Mouse (Mus musculus) small intestine, adult 2 months (tissue): ENCODE measurements at regions not wholly inside any gene's neighbourhood (a gene's known extent, or its start where the extent isn't known, plus 50 kb on each side); places are given as distances from the start of the nearest gene placed in this dataset.

ENCODE experiments used
- H3K27ac ChIP-seq: fragments of 200-500 bp; 2 replicates; pipeline ENCODE4 v1.5.1; 2012; ENCODE audit warnings: low read depth, low read length, control low read depth, inconsistent platforms; ENCODE audit not compliant: insufficient read depth
- H3K27me3 ChIP-seq: fragments of 200-500 bp; 2 replicates; pipeline ENCODE4 v1.6.1; 2012; ENCODE audit warnings: mild to moderate bottlenecking, moderate library complexity, low read length, inconsistent platforms; ENCODE audit not compliant: control insufficient read depth, insufficient read depth
- H3K36me3 ChIP-seq: fragments of 200-500 bp; 2 replicates; pipeline ENCODE4 v1.6.1; 2012; ENCODE audit warnings: mild to moderate bottlenecking, low read length, control low read depth, inconsistent platforms; ENCODE audit not compliant: control insufficient read depth, insufficient read depth
- H3K4me1 ChIP-seq: fragments of 200-500 bp; 2 replicates; pipeline ENCODE4 v1.6.1; 2012; ENCODE audit warnings: low read length, inconsistent platforms, mixed read lengths; ENCODE audit not compliant: control insufficient read depth, insufficient read depth, insufficient read length
- H3K4me3 ChIP-seq: fragments of 200-500 bp; 2 replicates; pipeline ENCODE4 v1.5.1; 2012; ENCODE audit warnings: low read depth, mild to moderate bottlenecking, control low read depth, inconsistent platforms, low read length, moderate library complexity
- CTCF ChIP-seq: fragments of 200-500 bp; IDR thresholded peaks from 2 replicates; pipeline ENCODE4 v1.5.1; 2012; ENCODE audit warnings: low read depth, mild to moderate bottlenecking, control low read depth, inconsistent platforms, low read length, moderate library complexity, mixed read lengths; ENCODE audit not compliant: insufficient replicate concordance, insufficient read length; ENCODE audit errors: extremely low read depth
- POLR2A ChIP-seq: fragments of 200-500 bp; IDR thresholded peaks from 2 replicates; pipeline ENCODE4 v1.6.1; 2012; ENCODE audit warnings: low read depth, mild to moderate bottlenecking, control low read depth, inconsistent platforms, low read length, moderate library complexity
- WGBS: fragments of 180-500 bp; shearing (Covaris S2); methylation state at CpG from one replicate; pipeline ENCODE4 v1.1.7; 2018; 5-methylcytosine and 5-hydroxymethylcytosine counted together

GRCm38 (mm10) chr6:140299653-140300052, 124.2 kb upstream of the Plekha5 start:
- H3K36me3 ChIP-seq = no peaks in the 10 kb centered on the region
- WGBS = 69% methylated on average over 7 of the region's 7 CpGs
- H3K27ac ChIP-seq = no peak overlapping the region
- H3K4me3 ChIP-seq = no peak overlapping the region
- H3K27me3 ChIP-seq = no peaks in the 10 kb centered on the region
- peaks cover 4% of the 10 kb centered on the region for H3K4me1 ChIP-seq
- TF ChIP-seq POLR2A (no peak), CTCF (no peak)

- Histone ChIP-seq H3K4me3 (no peak overlapping the region), H3K27me3 (no peaks in the 10 kb centered on the region), H3K36me3 (no peaks in the 10 kb centered on the region), H3K27ac (no peak overlapping the region), H3K4me1 (peaks cover 4% of the 10 kb centered on the region)
- WGBS = 77% methylated on average over 14 of the region's 14 CpGs
- TF ChIP-seq POLR2A = no peak
- TF ChIP-seq CTCF = no peak
These were observed 125.8 kb upstream of the Plekha5 start for GRCm38 (mm10) chr6:140297969-140298554.

GRCm38 (mm10) chr6:140297561-140297960, 126.3 kb upstream of the Plekha5 start:
- H3K36me3 ChIP-seq = no peaks in the 10 kb centered on the region
- H3K27me3 ChIP-seq = no peaks in the 10 kb centered on the region
- peaks cover 4% of the 10 kb centered on the region for H3K4me1 ChIP-seq
- 88% methylated on average over 6 of the region's 6 CpGs for WGBS
- H3K4me3 ChIP-seq = no peak overlapping the region
- TF ChIP-seq CTCF (no peak), POLR2A (no peak)
- no peak overlapping the region for H3K27ac ChIP-seq

- Histone ChIP-seq H3K4me1 (peaks cover 3% of the 10 kb centered on the region; the same call in 1 of the 2 replicates), H3K27ac (no peak overlapping the region), H3K27me3 (no peaks in the 10 kb centered on the region), H3K36me3 (no peaks in the 10 kb centered on the region), H3K4me3 (no peak overlapping the region)
- 78% methylated on average over 13 of the region's 13 CpGs for WGBS
- TF ChIP-seq CTCF (no peak), POLR2A (no peak)
These were observed 133.7 kb upstream of the Plekha5 start for GRCm38 (mm10) chr6:140290109-140290508.

- no peak for TF ChIP-seq CTCF
- no peak for TF ChIP-seq POLR2A
- 23% methylated on average over 8 of the region's 8 CpGs for WGBS
- Histone ChIP-seq H3K27ac (no peak overlapping the region), H3K4me1 (peaks cover 3% of the 10 kb centered on the region; the same call in 1 of the 2 replicates), H3K4me3 (no peak overlapping the region), H3K36me3 (no peaks in the 10 kb centered on the region), H3K27me3 (no peaks in the 10 kb centered on the region)
These were observed 135.1 kb upstream of the Plekha5 start for GRCm38 (mm10) chr6:140288799-140289198.

GRCm38 (mm10) chr6:140282285-140282577, 141.6 kb upstream of the Plekha5 start:
- no peaks in the 10 kb centered on the region for H3K36me3 ChIP-seq
- H3K4me1 ChIP-seq = peaks cover 14% of the 10 kb centered on the region; the same call in 1 of the 2 replicates
- TF ChIP-seq POLR2A = no peak
- no peak for TF ChIP-seq CTCF
- no peaks in the 10 kb centered on the region for H3K27me3 ChIP-seq
- WGBS = 71% methylated on average over 7 of the region's 7 CpGs
- no peak overlapping the region for H3K4me3 ChIP-seq
- peak overlapping the region; percentile 93 for H3K27ac ChIP-seq

- no peak overlapping the region for H3K4me3 ChIP-seq
- no peaks in the 10 kb centered on the region for H3K27me3 ChIP-seq
- TF ChIP-seq CTCF (no peak), POLR2A (no peak)
- peak overlapping the region; percentile 93 for H3K27ac ChIP-seq
- 29% methylated on average over 17 of the region's 17 CpGs for WGBS
- H3K36me3 ChIP-seq = no peaks in the 10 kb centered on the region
- H3K4me1 ChIP-seq = peaks cover 14% of the 10 kb centered on the region; the same call in 1 of the 2 replicates
These were observed 142.2 kb upstream of the Plekha5 start for GRCm38 (mm10) chr6:140281488-140282284.
